Mouse (Mus musculus): ENCODE measurements around the gene Pros1. TPM values are rescaled to one million over a fixed set of nuclear protein-coding genes. Genes with fewer than 3 reads are reported as not detected.

The Pros1 gene
- polyA plus RNA-seq, 1 experiment, result not detected

DNA sequence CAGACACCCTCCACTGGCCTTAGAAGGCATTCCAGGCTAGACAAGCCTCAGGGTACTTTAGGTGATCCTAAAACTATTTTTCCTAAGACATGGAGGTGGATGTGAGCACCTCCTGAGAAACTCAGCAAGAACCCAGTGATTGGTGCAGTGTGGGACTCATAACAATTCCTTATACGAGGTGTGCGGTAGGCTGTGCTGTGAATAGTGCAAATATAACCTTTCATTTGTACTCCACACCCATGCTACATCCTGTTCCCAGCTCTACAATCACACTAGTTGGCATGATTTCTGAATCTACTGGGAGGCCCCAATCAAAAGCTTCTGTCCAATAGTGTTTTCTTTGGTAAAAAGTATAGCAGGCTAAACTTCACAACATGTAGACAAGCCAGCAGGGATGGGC lies 22.1 kb upstream of the Pros1 start:
- Histone ChIP-seq H3K9me3 (ENCODE audit: control insufficient read depth, low read length) (no peaks in the 10 kb centered on the region), H3K27me3 (ENCODE audit: control insufficient read depth) (no peaks in the 10 kb centered on the region), H3K4me3 (replicated peaks) (no peak overlapping the region), H3K36me3 (ENCODE audit: control insufficient read depth) (no peaks in the 10 kb centered on the region), H3K4me1 (ENCODE audit: control insufficient read depth) (peaks cover 24% of the 10 kb centered on the region)
- TF ChIP-seq TAL1 (IDR thresholded peaks at IDR 0.05; ENCODE audit: low read length) (no peak), GATA1 (IDR thresholded peaks at IDR 0.05; ENCODE audit: low read length) (no peak)

DNA sequence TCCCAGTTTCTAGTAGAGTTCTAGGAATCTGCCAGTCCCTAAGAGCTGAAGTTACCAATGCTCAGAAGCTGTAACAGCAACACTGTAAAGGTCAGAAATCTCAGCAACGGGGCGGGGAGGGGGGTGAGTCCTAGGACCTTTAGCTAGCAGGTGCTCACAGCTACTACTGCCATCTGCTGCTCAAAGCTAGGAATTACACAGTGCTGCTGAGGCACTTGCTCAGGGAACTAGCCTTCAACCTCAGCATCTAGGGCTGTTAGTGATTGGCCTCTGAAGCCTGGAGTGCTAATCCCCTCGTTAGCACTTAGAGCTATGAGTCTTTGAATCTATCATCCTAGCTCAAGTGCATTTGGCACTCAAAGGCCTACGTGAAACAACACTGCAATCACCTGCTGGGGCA lies 21.6 kb upstream of the Pros1 start:
- TF ChIP-seq GATA1 (IDR thresholded peaks at IDR 0.05; ENCODE audit: low read length) (no peak), TAL1 (IDR thresholded peaks at IDR 0.05; ENCODE audit: low read length) (no peak)
- Histone ChIP-seq H3K4me1 (ENCODE audit: control insufficient read depth) (peaks cover 24% of the 10 kb centered on the region), H3K4me3 (replicated peaks) (no peak overlapping the region), H3K9me3 (ENCODE audit: control insufficient read depth, low read length) (no peaks in the 10 kb centered on the region), H3K36me3 (ENCODE audit: control insufficient read depth) (no peaks in the 10 kb centered on the region), H3K27me3 (ENCODE audit: control insufficient read depth) (no peaks in the 10 kb centered on the region)

DNA sequence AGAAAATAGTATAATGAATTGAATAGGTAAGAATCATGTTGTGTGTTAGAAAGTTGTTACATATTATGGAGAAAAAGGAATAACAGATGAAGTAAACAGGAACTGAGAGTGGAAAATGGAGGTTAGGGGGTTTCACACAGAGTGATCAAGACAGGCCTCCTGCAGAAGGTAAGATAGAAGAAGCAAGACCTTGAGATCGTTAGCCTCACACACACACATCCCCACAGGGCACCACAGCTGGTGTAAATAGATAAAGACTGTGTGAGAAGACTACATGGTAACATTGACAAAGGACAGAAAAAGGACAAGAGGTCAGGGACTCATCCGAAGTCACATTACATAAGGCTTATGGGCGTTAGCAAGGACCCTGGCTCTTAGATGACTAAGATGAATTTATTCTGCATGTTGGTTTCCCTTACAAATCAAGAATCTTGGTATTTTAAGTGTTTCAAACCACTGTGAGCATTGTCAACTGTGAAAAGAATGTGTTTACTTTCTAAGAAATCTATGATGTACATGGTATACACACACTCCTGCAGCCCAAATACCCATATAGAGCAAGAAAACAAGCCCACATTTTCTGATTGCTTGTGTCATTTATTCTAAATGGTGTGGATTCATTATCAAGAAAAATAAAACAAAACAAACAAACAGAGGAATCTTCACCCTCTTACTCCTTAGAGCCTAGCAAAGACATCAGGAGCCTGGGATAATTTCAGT lies 19.9 kb upstream of the Pros1 start:
- H3K36me3 ChIP-seq (ENCODE audit: control insufficient read depth), result no peaks in the 10 kb centered on the region
- no peak overlapping the region for H3K4me3 ChIP-seq (replicated peaks)
- H3K9me3 ChIP-seq (ENCODE audit: control insufficient read depth, low read length), result no peaks in the 10 kb centered on the region
- peak; percentile 80 for TF ChIP-seq TAL1 (IDR thresholded peaks at IDR 0.05; ENCODE audit: low read length)
- peak; percentile 30 for TF ChIP-seq GATA1 (IDR thresholded peaks at IDR 0.05; ENCODE audit: low read length)
- H3K27me3 ChIP-seq (ENCODE audit: control insufficient read depth), result no peaks in the 10 kb centered on the region
- H3K4me1 ChIP-seq (ENCODE audit: control insufficient read depth), result peaks cover 24% of the 10 kb centered on the region

DNA sequence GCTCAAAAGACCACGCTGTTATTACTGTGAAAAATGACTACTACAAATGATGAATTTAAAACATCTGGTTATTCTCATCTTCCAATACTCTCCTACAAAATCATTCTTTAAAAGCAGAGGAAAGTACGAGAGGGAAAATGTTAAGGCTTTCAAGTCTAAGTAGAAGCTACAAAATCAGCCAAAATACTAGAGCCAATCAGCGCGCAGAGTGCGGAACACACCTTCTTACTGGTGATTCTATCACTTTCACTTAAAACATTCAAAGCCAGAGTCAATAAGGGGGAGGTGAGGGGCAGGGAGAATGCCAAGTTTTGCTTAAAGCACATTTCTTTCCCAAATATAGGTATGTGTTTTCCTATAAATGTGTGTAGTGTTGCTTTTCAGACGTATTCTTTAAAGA lies 8.8 kb upstream of the Pros1 start:
- TF ChIP-seq GATA1 (IDR thresholded peaks at IDR 0.05; ENCODE audit: low read length) (no peak), TAL1 (IDR thresholded peaks at IDR 0.05; ENCODE audit: low read length) (no peak)
- Histone ChIP-seq H3K27me3 (ENCODE audit: control insufficient read depth) (peaks cover 4% of the 10 kb centered on the region; the same call in 1 of the 2 replicates), H3K4me3 (replicated peaks) (no peak overlapping the region)

DNA sequence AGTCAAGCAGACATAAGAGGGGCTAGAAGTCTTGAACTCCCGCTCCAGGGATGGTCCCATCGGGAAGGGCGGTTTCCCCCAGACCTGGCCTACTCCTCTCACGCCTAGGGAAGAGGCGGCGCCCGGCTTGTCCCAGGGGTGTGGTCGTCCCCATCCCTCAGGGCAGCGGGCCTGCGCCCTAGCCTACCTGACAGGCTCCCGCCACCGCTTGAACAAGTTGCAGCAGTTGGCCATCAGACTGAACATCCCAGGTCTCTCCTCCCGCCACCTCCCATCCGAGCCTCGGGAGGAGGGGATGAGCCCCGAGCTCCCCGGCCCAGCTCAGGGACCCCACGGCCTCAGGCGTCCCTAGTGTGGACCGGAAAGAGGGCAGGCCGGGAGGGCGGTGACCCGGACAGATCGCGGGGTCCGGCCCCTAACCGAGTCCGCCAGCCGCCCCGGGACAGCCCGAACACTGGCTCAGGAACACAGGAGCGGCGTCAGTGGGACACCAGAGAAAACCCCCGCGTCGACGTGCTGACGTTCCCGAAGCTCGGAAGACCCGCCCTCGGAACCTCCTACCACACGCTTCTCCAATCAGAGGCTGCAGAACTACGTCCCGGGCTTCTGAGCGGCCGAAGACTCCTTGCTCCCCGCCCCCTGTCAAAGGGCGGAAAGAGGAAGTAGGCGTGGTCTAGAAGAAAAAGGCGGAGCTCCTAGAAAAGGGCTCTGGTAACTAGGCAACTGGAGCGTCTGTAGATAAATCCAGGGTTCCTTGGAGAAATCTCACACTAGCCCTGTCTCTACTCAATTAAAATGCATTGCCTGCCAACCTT lies 7.4 kb upstream of the Pros1 start, which contains the start of gene Arl13b:
Gene Arl13b, minus strand, starts transcription at position 543 of the 815 bp plus-strand sequence.
- H3K36me3 ChIP-seq (ENCODE audit: control insufficient read depth), result no peaks in the 10 kb centered on the region
- H3K27me3 ChIP-seq (ENCODE audit: control insufficient read depth), result peaks cover 4% of the 10 kb centered on the region; the same call in 1 of the 2 replicates
- H3K4me1 ChIP-seq (ENCODE audit: control insufficient read depth), result peaks cover 25% of the 10 kb centered on the region
- TF ChIP-seq TAL1 (IDR thresholded peaks at IDR 0.05; ENCODE audit: low read length) (no peak), GATA1 (IDR thresholded peaks at IDR 0.05; ENCODE audit: low read length) (no peak)
- H3K4me3 ChIP-seq (replicated peaks), result peak within 1 kb of the TSS; percentile 90
- no peaks in the 10 kb centered on the region for H3K9me3 ChIP-seq (ENCODE audit: control insufficient read depth, low read length)

More for the DNA sequence above, 8.8 kb upstream of the Pros1 start:
- H3K9me3 ChIP-seq (ENCODE audit: control insufficient read depth, low read length), result no peaks in the 10 kb centered on the region
- no peaks in the 10 kb centered on the region for H3K36me3 ChIP-seq (ENCODE audit: control insufficient read depth)
- H3K4me1 ChIP-seq (ENCODE audit: control insufficient read depth), result peaks cover 26% of the 10 kb centered on the region

DNA sequence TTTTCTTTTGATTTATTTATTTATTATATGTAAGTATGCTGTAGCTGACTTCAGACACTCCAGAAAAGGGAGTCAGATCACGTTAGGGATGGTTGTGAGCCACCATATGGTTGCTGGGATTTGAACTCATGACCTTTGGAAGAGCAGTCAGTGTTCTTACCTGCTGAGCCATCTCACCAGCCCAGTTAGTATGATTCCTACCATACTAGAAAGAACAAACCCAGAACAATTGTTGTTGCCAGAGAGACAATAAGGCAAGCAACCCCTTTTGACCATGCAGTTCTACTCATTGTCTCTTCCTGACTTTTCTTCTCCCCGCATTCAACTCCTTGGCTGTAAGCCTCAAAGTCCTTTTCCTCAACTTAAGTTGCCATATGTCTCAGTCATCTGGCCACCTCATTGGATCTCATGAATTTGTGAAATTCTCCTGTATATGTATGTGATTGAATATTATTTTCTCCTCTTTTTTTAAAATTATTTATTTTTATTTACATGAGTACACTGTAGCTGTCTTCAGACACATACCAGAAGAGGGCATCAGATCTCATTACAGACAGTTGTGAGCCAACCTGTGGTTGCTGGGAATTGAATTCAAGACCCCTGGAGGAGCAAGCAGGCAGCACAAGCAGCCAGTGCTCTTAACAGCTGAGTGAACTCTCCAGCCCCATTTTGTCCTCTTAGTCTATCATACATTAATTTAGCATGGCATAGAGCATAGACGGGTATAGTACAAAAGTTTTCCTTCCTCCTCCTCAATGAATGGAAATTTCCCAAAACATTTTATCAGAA lies 1.4 kb upstream of the Pros1 start:
- Histone ChIP-seq H3K27me3 (ENCODE audit: control insufficient read depth) (peaks cover 12% of the 10 kb centered on the region), H3K36me3 (ENCODE audit: control insufficient read depth) (no peaks in the 10 kb centered on the region), H3K4me1 (ENCODE audit: control insufficient read depth) (peaks cover 17% of the 10 kb centered on the region), H3K4me3 (replicated peaks) (no peak overlapping the region), H3K9me3 (ENCODE audit: control insufficient read depth, low read length) (no peaks in the 10 kb centered on the region)
- no peak for TF ChIP-seq TAL1 (IDR thresholded peaks at IDR 0.05; ENCODE audit: low read length)
- no peak for TF ChIP-seq GATA1 (IDR thresholded peaks at IDR 0.05; ENCODE audit: low read length)

DNA sequence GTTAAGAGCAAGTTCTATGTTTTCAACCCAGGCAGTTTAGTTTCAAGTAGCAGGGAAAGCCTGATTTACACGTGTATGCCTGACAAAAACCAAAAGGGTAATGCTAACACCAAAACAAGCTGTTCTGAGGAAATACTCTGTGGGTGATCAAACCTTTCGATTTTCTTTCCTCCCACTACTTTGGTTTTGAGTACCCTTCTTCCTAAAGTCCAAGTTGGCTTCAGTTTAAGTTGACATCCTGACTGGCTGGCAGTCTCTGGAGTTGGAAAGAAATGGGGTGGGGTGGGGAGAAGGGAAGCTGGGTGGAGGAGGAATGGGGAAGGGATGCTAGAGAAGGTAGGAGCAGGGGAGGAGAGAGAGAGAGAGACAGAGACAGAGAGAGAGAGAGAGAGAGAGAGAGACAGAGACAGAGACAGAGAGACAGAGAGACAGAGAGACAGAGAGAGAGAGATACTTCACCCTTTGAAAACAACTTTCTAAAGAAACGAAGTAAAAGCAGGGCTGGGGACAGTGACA lies 438 bp upstream of the Pros1 start:
- Histone ChIP-seq H3K27me3 (ENCODE audit: control insufficient read depth) (peaks cover 8% of the 10 kb centered on the region), H3K36me3 (ENCODE audit: control insufficient read depth) (no peaks in the 10 kb centered on the region), H3K9me3 (ENCODE audit: control insufficient read depth, low read length) (no peaks in the 10 kb centered on the region), H3K4me3 (replicated peaks) (peak overlapping the region; percentile 66), H3K4me1 (ENCODE audit: control insufficient read depth) (peaks cover 17% of the 10 kb centered on the region)
- TF ChIP-seq GATA1 (IDR thresholded peaks at IDR 0.05; ENCODE audit: low read length), result no peak
- no peak for TF ChIP-seq TAL1 (IDR thresholded peaks at IDR 0.05; ENCODE audit: low read length)

DNA sequence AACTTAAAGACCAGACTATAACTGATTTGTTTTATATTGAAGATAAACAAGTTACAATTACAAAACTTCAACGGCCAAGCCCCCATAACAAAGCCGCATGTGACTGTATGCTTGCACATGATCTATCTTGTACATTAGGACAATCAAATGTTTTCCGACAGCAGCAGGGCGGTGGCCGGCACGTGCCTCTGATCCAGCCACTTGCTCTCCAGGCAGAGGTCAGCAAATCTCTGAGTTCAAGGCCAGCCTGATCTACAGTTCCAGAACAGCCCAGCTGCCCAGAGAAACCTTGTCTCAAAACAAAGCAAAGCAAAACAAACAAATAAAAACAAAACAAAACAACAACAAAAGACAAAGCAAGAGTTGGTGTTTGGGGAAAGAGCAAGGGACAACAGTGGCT lies 1.3 kb downstream of the Pros1 start:
- Histone ChIP-seq H3K27me3 (ENCODE audit: control insufficient read depth) (peaks cover 8% of the 10 kb centered on the region), H3K4me1 (ENCODE audit: control insufficient read depth) (peaks cover 17% of the 10 kb centered on the region), H3K9me3 (ENCODE audit: control insufficient read depth, low read length) (no peaks in the 10 kb centered on the region), H3K36me3 (ENCODE audit: control insufficient read depth) (no peaks in the 10 kb centered on the region), H3K4me3 (replicated peaks) (no peak overlapping the region)
- TF ChIP-seq GATA1 (IDR thresholded peaks at IDR 0.05; ENCODE audit: low read length), result no peak
- TF ChIP-seq TAL1 (IDR thresholded peaks at IDR 0.05; ENCODE audit: low read length), result no peak
